Mouse (Mus musculus): ENCODE measurements at regions not wholly inside any gene's neighbourhood (a gene's known extent, or its start where the extent isn't known, plus 50 kb on each side); places are given as distances from the start of the nearest gene placed in this dataset.

DNA sequence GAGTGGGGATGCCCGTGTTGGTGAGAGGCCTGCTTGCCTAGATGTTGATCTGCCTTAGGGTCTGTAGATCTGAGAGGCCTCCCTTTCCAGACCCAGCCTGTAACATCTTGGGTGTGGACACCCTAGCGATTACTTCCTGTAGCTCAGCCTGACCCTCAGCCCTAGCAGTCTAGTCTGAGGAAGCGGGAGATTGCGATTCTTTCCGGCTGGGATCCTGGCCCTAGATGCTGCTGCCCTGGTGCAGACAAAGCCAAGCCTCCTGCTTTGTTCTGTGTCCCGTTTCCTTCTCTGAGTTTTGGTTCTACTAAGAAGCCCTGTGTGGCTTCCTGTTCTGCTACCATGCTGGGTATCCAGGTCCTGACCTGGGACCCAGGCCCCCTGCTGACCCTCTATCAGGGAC is 171.8 kb upstream of the Ubr2 start:
- TF ChIP-seq MAFK (IDR thresholded peaks at IDR 0.05; ENCODE audit: insufficient replicate concordance, low read length) (no peak), JUN (IDR thresholded peaks at IDR 0.05; ENCODE audit: insufficient read depth, low read depth, low read length) (no peak), ZKSCAN1 (IDR thresholded peaks at IDR 0.05; ENCODE audit: borderline replicate concordance, low read depth, low read length) (no peak), CTCF (conservative IDR thresholded peaks at IDR 0.05 in 1 of 2, IDR thresholded peaks at IDR 0.05 in 1 of 2; ENCODE audit: low read depth in 2 of 2, low read length in 2 of 2) (no peak), USF2 (conservative IDR thresholded peaks at IDR 0.05; ENCODE audit: low read depth, low read length) (no peak)

Measured in CH12.LX (cell line).